Mouse (Mus musculus) hematopoietic stem cell, adult 5-6 weeks (primary cell): Measurements from ENCODE around the gene Tert. TPM values are rescaled to one million over a fixed set of nuclear protein-coding genes. Genes with fewer than 3 reads are reported as not detected.

Experiments
- total RNA-seq: library from RNA; stranded (forward); fragments of 172-1452, 232-1000 nt; gene quantifications from 2 replicates; pipeline ENCODE4 v1.2.3, GENCODE M21; 2017

Tert gene
- total RNA-seq, 1 experiment from 2014 or later: 3.4 TPM

Other genes with a start within 250 kb of the Tert start
- gene Lpcat1, start 159.7 kb upstream of the Tert start, total RNA-seq: 19.4 and 22.5 TPM in 2 replicates
- not detected in 2 replicates for gene Slc6a3, start 90.2 kb upstream of the Tert start, total RNA-seq
- gene Clptm1l, start 22.9 kb upstream of the Tert start, total RNA-seq: 52.8 and 81.4 TPM in 2 replicates
- not detected in 2 replicates for gene Slc6a18, start 51.1 kb downstream of the Tert start, total RNA-seq
- gene Slc6a19, start 78.0 kb downstream of the Tert start, total RNA-seq: 0.06 TPM in 1 of 2 replicates, not detected in the other
- 11.8 and 19.2 TPM in 2 replicates for gene Slc12a7, start 106.2 kb downstream of the Tert start, total RNA-seq
- not detected in 2 replicates for gene Nkd2, start 220.7 kb downstream of the Tert start, total RNA-seq